Mouse (Mus musculus) liver, adult (tissue): Measurements from ENCODE around the gene Cphx3.
"Not testable (repeated sequence)": the region's sequence is repeated elsewhere in the genome, so short reads cannot be mapped to it uniquely, and the experiment has no call there.

ENCODE experiments used
- GATA4 ChIP-seq: IDR thresholded peaks from 2 replicates; pipeline ENCODE4 v1.6.1; 2014; ENCODE audit warnings: mild to moderate bottlenecking, low read length; ENCODE audit not compliant: insufficient replicate concordance

Cphx3 gene

DNA sequence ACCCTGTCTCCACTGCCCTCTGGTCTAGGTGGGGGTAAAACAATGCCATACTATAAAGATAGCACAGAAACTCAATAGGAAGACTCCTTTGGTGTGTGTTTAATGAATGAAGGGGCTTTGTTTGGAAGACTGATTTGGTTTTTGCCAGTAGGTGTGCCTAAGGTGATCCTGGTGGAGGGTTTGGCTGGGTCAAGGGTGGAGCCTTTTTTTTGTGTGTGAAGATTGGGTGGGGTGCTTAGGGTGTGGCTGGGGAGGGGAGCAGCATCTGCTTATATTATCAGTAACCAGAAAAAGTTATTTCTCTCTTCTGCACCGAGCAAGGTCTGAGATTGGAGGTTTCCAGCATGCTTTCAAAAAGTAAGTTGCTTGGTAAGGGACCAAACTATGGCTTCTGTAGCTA, at the start of gene Cphx3:
Gene Cphx3, plus strand, starts transcription at position 301 of the 400 bp plus-strand sequence.
- TF ChIP-seq GATA4 = not testable (repeated sequence)

DNA sequence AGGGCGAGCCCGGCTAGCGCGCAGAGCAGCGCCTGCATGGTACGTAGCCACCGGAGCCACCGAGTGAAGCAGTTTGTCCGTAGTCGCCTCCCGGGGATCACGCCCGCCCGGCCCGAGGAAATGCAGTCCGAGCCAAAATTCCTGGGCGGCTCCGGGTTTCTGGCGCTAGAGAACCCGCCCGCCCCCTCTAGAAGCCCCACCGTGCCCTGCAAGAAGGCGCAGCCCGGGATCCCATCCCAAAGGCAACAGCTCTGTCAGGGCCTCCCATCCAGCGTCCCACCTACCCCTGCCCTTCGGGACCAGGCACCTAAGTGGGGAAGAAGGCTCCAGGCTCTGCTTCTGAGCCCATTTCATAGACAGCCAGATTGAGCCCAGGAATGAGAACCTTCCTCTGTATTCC, 39.5 kb upstream of the Cphx3 start, which contains the start of gene Gm9780:
Gene Gm9780, minus strand, starts transcription at position 101 of the 400 bp plus-strand sequence.
- not testable (repeated sequence) for TF ChIP-seq GATA4

DNA sequence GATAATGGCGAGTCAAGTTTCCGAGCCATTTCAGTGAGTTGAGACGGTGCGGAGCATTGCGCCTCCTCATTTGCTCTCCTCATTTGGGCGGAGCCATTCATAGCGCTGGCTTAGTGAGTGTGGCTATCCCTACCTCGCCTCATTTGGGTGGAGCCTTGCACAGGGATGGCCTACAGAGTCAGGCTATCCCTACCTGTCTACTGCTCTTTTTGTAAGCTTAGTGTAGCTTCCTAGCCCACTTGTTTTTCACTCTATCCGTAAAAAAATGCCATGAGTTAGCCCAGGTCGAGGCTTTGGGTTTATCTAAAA, 14.8 kb upstream of the Cphx3 start, which contains the start of gene Tmem254c:
Gene Tmem254c, minus strand, starts transcription at position 31 of the 309 bp plus-strand sequence.
- TF ChIP-seq GATA4 = not testable (repeated sequence)

DNA sequence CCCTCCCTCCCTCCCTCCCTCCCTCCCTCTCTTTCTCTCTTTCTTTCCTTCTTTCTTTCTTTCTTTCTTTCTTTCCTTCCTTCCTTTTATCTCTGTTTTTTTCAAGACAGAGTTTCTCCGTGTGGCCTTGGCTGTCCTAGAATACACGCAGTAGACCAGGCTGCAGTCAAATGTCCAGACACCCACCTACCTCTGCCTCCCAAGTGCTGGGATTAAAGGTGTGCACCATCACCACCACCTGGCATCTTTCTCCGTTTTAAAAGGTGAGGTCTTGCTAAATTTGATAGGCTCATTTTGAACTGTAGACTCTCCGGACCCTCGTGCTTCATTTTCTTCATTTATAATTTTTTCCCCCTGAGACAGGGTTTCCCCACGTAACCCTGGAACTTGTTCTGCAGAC, 881 bp upstream of the Cphx3 start, which contains the start of gene Cphx2:
Gene Cphx2, plus strand, starts transcription at position 301 of the 400 bp plus-strand sequence.
- not testable (repeated sequence) for TF ChIP-seq GATA4

DNA sequence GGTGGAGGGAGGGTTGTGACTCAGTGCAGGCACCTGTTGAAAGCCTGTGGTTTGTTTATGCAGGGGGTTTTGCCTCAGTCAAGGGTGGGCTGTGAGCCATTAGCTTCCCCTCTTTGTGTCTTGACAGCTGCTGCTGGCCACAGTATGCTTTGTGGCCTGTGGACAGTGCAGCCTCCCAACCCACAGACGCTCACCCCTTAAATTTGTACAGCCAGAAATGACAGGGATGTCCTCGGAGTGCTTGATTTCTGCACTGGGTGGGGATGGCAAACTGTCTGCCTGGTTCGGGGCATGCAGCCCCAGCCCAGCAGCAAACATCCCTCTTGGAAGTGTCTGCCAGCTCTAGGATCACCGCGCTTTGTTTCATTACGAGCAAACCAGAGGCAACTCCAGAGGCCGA, 36.1 kb downstream of the Cphx3 start, which contains the start of gene Duxbl2:
Gene Duxbl2, plus strand, starts transcription at position 200 of the 400 bp plus-strand sequence.
- TF ChIP-seq GATA4 = not testable (repeated sequence)

DNA sequence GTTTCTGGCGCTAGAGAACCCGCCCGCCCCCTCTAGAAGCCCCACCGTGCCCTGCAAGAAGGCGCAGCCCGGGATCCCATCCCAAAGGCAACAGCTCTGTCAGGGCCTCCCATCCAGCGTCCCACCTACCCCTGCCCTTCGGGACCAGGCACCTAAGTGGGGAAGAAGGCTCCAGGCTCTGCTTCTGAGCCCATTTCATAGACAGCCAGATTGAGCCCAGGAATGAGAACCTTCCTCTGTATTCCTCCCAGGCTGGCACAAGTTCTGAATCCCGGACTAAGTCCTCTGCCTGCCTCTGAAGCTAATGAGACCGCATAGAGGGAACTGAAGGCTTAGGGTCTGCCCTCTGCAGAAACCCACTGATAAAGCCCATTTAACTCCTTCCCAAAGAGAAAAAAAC, 100.3 kb downstream of the Cphx3 start, which contains the start of gene Plac9b:
Gene Plac9b, minus strand, starts transcription at position 101 of the 400 bp plus-strand sequence.
- not testable (repeated sequence) for TF ChIP-seq GATA4

DNA sequence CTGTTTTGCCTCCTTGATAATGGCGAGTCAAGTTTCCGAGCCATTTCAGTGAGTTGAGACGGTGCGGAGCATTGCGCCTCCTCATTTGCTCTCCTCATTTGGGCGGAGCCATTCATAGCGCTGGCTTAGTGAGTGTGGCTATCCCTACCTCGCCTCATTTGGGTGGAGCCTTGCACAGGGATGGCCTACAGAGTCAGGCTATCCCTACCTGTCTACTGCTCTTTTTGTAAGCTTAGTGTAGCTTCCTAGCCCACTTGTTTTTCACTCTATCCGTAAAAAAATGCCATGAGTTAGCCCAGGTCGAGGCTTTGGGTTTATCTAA, 124.8 kb downstream of the Cphx3 start, which contains the start of gene Tmem254b:
Gene Tmem254b, minus strand, starts transcription at position 116 of the 322 bp plus-strand sequence.
- not testable (repeated sequence) for TF ChIP-seq GATA4

DNA sequence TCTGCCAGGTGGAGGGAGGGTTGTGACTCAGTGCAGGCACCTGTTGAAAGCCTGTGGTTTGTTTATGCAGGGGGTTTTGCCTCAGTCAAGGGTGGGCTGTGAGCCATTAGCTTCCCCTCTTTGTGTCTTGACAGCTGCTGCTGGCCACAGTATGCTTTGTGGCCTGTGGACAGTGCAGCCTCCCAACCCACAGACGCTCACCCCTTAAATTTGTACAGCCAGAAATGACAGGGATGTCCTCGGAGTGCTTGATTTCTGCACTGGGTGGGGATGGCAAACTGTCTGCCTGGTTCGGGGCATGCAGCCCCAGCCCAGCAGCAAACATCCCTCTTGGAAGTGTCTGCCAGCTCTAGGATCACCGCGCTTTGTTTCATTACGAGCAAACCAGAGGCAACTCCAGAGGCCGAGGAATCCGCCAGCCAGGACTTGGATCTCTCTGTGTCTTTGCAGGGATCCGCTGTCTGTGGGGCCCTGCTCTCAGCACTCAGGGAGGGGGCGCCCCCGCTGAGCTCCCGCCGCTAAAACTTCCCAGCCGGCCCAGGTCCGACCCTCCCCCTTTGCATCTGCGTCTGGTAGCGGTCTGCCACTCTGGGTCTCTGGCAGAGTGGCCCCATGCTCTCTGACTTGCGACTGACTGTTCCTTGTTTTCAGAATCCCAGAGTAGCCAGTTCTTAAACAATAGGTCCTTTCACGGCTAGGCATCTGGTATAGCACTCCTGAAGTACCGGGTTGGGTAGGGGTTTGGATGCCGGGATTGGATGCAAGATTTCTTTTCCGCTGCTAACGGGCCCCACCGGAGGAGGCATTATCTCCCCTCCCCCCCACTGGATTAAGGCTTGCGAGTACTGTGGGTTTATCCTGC, 175.9 kb downstream of the Cphx3 start, which contains the start of gene Duxbl3:
Gene Duxbl3, plus strand, starts transcription at position 207 of the 862 bp plus-strand sequence.
- not testable (repeated sequence) for TF ChIP-seq GATA4
